Mouse (Mus musculus): ENCODE results near the gene Rgs1.

GRCm38 (mm10) chr1:144206281-144207061 lies 42.6 kb downstream of the Rgs1 start:
- TF ChIP-seq CTCF (IDR thresholded peaks at IDR 0.05; ENCODE audit: low read depth, low read length) (no peak), TAL1 (conservative IDR thresholded peaks at IDR 0.05; ENCODE audit: low read depth, low read length) (no peak), POLR2AphosphoS5 (IDR thresholded peaks at IDR 0.05; ENCODE audit: insufficient replicate concordance, low read depth, low read length) (no peak), GATA2 (IDR thresholded peaks at IDR 0.05; ENCODE audit: borderline replicate concordance, low read depth, low read length) (no peak), GATA1 (IDR thresholded peaks at IDR 0.05; ENCODE audit: borderline replicate concordance, low read length) (no peak)
